Mouse (Mus musculus) kidney, adult 2 months (tissue): Measurements from ENCODE around the gene Sftpa1. TPM values are rescaled to one million over a fixed set of nuclear protein-coding genes. Genes with fewer than 3 reads are reported as not detected.

Experiments
- DNase-seq: peaks from one replicate; pipeline ENCODE4 v3.0.0; 2021
- H3K27ac ChIP-seq: fragments of 200-500 bp; 2 replicates; pipeline ENCODE4 v1.5.1; 2012; ENCODE audit warnings: low read depth, low read length, control low read depth, inconsistent platforms; ENCODE audit not compliant: insufficient read depth
- H3K27me3 ChIP-seq: fragments of 200-500 bp; replicated peaks from 2 replicates; pipeline ENCODE4 v1.6.1; 2012; ENCODE audit warnings: mild to moderate bottlenecking, moderate library complexity, low read length, inconsistent platforms; ENCODE audit not compliant: control insufficient read depth, insufficient read depth
- H3K36me3 ChIP-seq: fragments of 200-500 bp; 2 replicates; pipeline ENCODE4 v1.6.1; 2012; ENCODE audit warnings: mild to moderate bottlenecking, moderate library complexity, low read length, inconsistent platforms; ENCODE audit not compliant: control insufficient read depth, insufficient read depth
- H3K4me1 ChIP-seq: fragments of 200-500 bp; 2 replicates; pipeline ENCODE4 v1.6.1; 2011; ENCODE audit warnings: low read length; ENCODE audit not compliant: control insufficient read depth, insufficient read depth
- H3K4me3 ChIP-seq: fragments of 200-500 bp; 2 replicates; pipeline ENCODE4 v1.5.1; 2011; ENCODE audit warnings: mild to moderate bottlenecking, low read depth, low read length, control low read depth; ENCODE audit not compliant: insufficient read depth
- CTCF ChIP-seq: fragments of 200-500 bp; conservative IDR thresholded peaks from 2 replicates; pipeline ENCODE4 v1.5.1; 2011; ENCODE audit warnings: low read depth, mild to moderate bottlenecking, control low read depth, low read length, moderate library complexity, mixed read lengths; ENCODE audit not compliant: insufficient read depth, insufficient read length
- POLR2A ChIP-seq: fragments of 200-500 bp; IDR thresholded peaks from one replicate; pipeline ENCODE4 v1.6.1; 2011; ENCODE audit warnings: low read depth, low read length, control low read depth
- WGBS: fragments of 180-500 bp; shearing (Covaris S2); methylation state at CpG from one replicate; pipeline ENCODE4 v1.1.7; 2018; 5-methylcytosine and 5-hydroxymethylcytosine counted together
- polyA plus RNA-seq: library from polyadenylated mRNA; depleted of rRNA; stranded (reverse); fragments of >200 nt; gene quantifications from 2 replicates; pipeline ENCODE4 v1.2.3, GENCODE M21; 2012; rRNA removed

Sftpa1 gene
- polyA plus RNA-seq: not detected in 2 replicates

GRCm38 (mm10) chr14:41131540-41131939 lies at the start of gene Sftpa1:
Gene Sftpa1, plus strand, starts transcription at chr14:41131782.
- H3K4me1 ChIP-seq: no peaks in the 10 kb centered on the region
- whole genome bisulfite sequencing: 81% methylated on average over 7 of the region's 7 CpGs
- H3K36me3 ChIP-seq: no peaks in the 10 kb centered on the region
- no peak within 1 kb of the TSS for H3K4me3 ChIP-seq
- no peaks in the 10 kb centered on the region for H3K27me3 ChIP-seq
- TF ChIP-seq CTCF (no peak), POLR2A (no peak)
- no peak for DNase-seq
- H3K27ac ChIP-seq: no peak within 1 kb of the TSS

- Histone ChIP-seq H3K27me3 (no peaks in the 10 kb centered on the region), H3K4me3 (no peak overlapping the region), H3K27ac (no peak overlapping the region), H3K4me1 (no peaks in the 10 kb centered on the region), H3K36me3 (no peaks in the 10 kb centered on the region)
- no peak for DNase-seq
- TF ChIP-seq POLR2A (no peak), CTCF (no peak)
- WGBS: 89% methylated on average over 2 of the region's 2 CpGs
Measured at GRCm38 (mm10) chr14:41082408-41082807, 49.2 kb upstream of the Sftpa1 start.

- TF ChIP-seq POLR2A (no peak), CTCF (peak; percentile 43)
- DNase-seq: peak; percentile 2
- no peaks in the 10 kb centered on the region for H3K4me1 ChIP-seq
- no peaks in the 10 kb centered on the region for H3K36me3 ChIP-seq
- H3K4me3 ChIP-seq: no peak overlapping the region
- WGBS: 85% methylated on average over 1 of the region's 1 CpGs
- no peaks in the 10 kb centered on the region for H3K27me3 ChIP-seq
- no peak overlapping the region for H3K27ac ChIP-seq
Measured at GRCm38 (mm10) chr14:41087509-41087908, 44.1 kb upstream of the Sftpa1 start.

GRCm38 (mm10) chr14:41090777-41091176 lies 40.8 kb upstream of the Sftpa1 start:
- no peaks in the 10 kb centered on the region for H3K36me3 ChIP-seq
- DNase-seq: peak; percentile 13
- no peak overlapping the region for H3K4me3 ChIP-seq
- no peak overlapping the region for H3K27ac ChIP-seq
- WGBS: 53% methylated on average over 8 of the region's 8 CpGs
- no peaks in the 10 kb centered on the region for H3K4me1 ChIP-seq
- H3K27me3 ChIP-seq: no peaks in the 10 kb centered on the region
- peak; percentile 48 for TF ChIP-seq CTCF
- no peak for TF ChIP-seq POLR2A

- WGBS: 60% methylated on average over 1 of the region's 1 CpGs
- no peaks in the 10 kb centered on the region for H3K36me3 ChIP-seq
- no peaks in the 10 kb centered on the region for H3K4me1 ChIP-seq
- DNase-seq: no peak
- no peak overlapping the region for H3K4me3 ChIP-seq
- no peak overlapping the region for H3K27ac ChIP-seq
- no peaks in the 10 kb centered on the region for H3K27me3 ChIP-seq
- peak; percentile 41 for TF ChIP-seq CTCF
- no peak for TF ChIP-seq POLR2A
Measured at GRCm38 (mm10) chr14:41094114-41094513, 37.5 kb upstream of the Sftpa1 start.

- 89% methylated on average over 3 of the region's 3 CpGs for WGBS
- DNase-seq: no peak
- TF ChIP-seq POLR2A (no peak), CTCF (no peak)
- no peaks in the 10 kb centered on the region for H3K36me3 ChIP-seq
- H3K27ac ChIP-seq: no peak overlapping the region
- no peaks in the 10 kb centered on the region for H3K4me1 ChIP-seq
- no peaks in the 10 kb centered on the region for H3K27me3 ChIP-seq
- H3K4me3 ChIP-seq: no peak overlapping the region
Measured at GRCm38 (mm10) chr14:41096296-41096860, 35.2 kb upstream of the Sftpa1 start.

GRCm38 (mm10) chr14:41098726-41099125 lies 32.9 kb upstream of the Sftpa1 start:
- H3K36me3 ChIP-seq: no peaks in the 10 kb centered on the region

More at GRCm38 (mm10) chr14:41098726-41099125, 32.9 kb upstream of the Sftpa1 start:
- Histone ChIP-seq H3K4me3 (no peak overlapping the region), H3K27me3 (no peaks in the 10 kb centered on the region), H3K27ac (no peak overlapping the region), H3K4me1 (no peaks in the 10 kb centered on the region)
- TF ChIP-seq POLR2A (no peak), CTCF (no peak)
- DNase-seq: no peak
- 88% methylated on average over 1 of the region's 1 CpGs for WGBS
